Mouse (Mus musculus) megakaryocyte-erythroid progenitor cell, adult 5-6 weeks (primary cell): ENCODE measurements at regions not wholly inside any gene's neighbourhood (a gene's known extent, or its start where the extent isn't known, plus 50 kb on each side); places are given as distances from the start of the nearest gene placed in this dataset.

ENCODE experiments used
- ATAC-seq: replicated peaks from 2 replicates; pipeline ENCODE4 v1.8.0; 2016; ENCODE audit warnings: mild to moderate bottlenecking, inconsistent platforms; ENCODE audit not compliant: severe bottlenecking, poor library complexity, low FRiP score, low TSS enrichment

DNA sequence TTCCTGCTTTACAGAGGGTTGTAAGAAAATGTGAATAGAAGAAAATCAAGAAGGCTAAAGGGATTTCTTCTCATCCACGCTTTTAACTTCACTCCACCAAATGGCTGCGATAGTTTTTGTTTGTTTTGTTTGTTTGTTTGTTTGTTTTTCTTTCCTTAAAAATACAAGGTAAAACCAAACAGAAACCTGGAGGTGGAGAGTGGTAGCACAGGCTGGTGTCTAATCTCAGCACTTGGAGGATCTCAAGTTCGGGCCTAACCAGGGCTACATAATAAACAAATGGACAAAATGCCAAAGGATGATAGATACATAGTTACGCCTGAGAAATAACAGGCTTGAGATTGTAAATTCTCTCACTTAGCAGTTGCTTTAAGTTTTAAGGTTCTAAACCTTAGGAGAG is 50.8 kb upstream of the Mboat1 start:
- ATAC-seq: peak; percentile 58; the same call in 1 of the 2 replicates

DNA sequence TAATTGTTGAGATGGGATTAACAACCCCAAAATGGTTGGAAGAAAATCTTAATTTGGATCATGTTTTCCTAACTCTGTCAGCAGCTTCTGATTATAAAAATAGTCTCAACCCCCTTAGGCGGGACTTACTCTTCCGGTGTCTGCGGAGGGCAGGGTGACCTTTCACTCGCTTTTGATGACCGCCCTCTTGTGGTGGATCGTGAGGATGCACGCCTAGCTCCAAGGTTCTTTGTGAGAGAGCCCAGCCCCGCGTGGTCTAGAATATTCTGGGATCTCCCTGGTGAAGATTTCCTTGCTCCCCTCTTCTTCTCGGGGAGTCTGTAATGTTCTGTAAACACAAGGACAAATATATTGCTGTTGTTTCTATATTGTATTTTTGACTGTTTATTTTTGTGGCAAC is 51.3 kb upstream of the Mboat1 start:
- peak; percentile 97 for ATAC-seq

GRCm38 (mm10) chr13:30084386-30084785 is 51.9 kb upstream of the Mboat1 start:
- no peak for ATAC-seq

- peak; percentile 79 for ATAC-seq
These were observed 52.3 kb upstream of the Mboat1 start for GRCm38 (mm10) chr13:30083949-30084348.

DNA sequence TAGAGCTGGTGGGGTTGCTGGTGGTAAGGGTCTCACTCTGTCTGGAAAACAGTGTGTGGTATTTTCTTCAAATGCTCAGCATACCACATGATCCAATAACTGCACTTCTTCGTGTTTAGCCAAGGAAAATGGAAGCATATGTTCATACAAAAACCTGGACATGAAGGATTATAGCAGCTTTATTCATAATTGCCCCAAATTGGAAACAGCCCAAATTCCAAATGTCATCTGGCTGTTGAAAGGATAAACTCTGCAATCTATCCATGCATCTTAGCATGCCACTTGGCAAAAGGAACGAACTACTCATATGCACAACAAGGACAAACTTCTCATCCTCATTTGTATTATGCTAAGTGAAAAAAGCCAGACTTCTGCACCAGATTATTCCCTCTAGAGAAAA is 53.5 kb upstream of the Mboat1 start:
- ATAC-seq: no peak

DNA sequence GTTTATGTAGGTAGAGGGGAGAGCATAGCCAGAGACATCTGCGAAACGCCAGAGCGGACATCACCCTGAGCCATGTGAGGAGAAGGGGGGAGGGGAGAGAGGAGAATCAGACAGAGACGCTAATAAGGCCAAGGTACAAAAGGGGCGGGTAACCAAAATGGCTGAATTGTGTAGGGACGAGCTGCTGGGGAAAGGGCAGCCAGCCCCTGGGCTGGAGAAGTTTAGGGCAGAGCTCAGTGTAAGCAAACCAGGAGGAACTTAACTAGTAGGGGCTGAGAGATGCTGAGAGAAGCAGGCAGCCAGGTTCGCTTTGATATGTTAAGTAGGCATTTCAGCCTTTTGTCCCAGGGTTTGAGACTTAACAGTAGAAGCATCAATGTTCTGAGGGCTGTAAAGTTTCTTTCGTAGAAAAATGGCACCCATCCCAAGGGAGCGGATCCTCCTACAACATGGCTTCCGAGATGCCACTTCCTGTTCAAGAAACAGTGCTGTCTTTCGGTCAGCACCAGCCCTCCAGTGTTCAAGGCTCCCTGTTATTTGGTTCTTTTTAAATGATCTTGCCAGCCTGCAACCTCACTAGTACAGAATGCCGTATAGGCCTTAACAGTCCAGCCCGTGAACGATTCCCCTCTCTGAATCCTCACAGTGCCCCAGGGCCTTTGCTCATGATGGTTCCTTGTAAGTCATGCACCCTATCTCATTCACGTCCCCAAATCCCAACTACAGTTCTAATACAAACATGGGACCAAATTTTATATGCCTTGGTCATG is 55.4 kb upstream of the Mboat1 start:
- no peak for ATAC-seq

GRCm38 (mm10) chr13:30074517-30075064 is 61.7 kb upstream of the Mboat1 start:
- no peak for ATAC-seq

GRCm38 (mm10) chr13:30074069-30074468 is 62.2 kb upstream of the Mboat1 start:
- no peak for ATAC-seq

- ATAC-seq: no peak
These were observed 66.9 kb upstream of the Mboat1 start for GRCm38 (mm10) chr13:30069397-30069796.

GRCm38 (mm10) chr13:30067581-30068375 is 68.5 kb upstream of the Mboat1 start:
- ATAC-seq: no peak

GRCm38 (mm10) chr13:30065520-30065919 is 70.8 kb upstream of the Mboat1 start:
- ATAC-seq: no peak

GRCm38 (mm10) chr13:30063741-30064140 is 72.5 kb upstream of the Mboat1 start:
- no peak for ATAC-seq

- ATAC-seq: no peak
These were observed 74.0 kb upstream of the Mboat1 start for GRCm38 (mm10) chr13:30062285-30062684.

- ATAC-seq: no peak
These were observed 69.3 kb upstream of the E2f3 start for GRCm38 (mm10) chr13:30055141-30055645.

- ATAC-seq: no peak
These were observed 66.2 kb upstream of the E2f3 start for GRCm38 (mm10) chr13:30051891-30052550.

DNA sequence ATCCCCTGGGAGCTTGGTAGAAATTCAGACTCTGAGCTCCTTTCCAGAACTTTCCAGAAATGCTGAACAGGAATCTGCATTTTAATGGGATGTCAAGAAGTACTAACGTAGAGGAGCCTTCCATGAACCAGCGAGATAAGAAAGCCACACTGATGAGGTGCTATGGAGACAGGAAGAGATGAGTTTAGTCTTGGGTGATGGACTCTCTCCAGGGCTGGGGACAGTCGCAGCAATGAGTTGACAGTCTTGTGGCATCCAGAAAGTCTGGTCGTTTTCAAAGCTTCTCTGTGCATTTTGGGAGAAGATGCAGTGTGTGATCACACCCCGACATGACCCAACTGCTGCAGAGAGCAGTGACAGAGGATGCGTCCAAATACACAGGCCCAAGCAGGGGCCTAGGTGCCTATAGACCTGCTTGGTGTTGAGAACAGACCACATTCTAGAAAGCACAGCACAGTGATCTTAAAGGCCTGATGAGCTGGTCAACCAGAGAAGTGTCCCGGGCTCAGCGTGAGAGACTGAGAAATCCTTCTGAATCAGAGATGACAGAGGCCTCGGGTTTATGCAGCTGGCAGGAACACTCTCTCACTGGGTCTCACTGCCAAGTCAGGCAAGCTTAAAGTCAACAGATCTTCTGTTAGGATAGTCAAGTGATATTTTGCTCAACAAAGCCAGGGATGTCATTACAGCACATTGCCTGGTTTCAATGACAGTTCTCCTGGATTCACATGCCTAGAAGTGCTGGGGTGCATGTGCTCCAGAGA is 65.1 kb upstream of the E2f3 start:
- no peak for ATAC-seq

- no peak for ATAC-seq
These were observed 62.5 kb upstream of the E2f3 start for GRCm38 (mm10) chr13:30048260-30048859.

GRCm38 (mm10) chr13:30046504-30047169 is 60.8 kb upstream of the E2f3 start:
- no peak for ATAC-seq
